Mouse (Mus musculus) lung, adult 2 months (tissue): ENCODE results near the gene Apoa1.

Experiments used
- CTCF ChIP-seq: fragments of 200-500 bp; IDR thresholded peaks from 2 replicates; pipeline ENCODE4 v1.5.1; 2011; ENCODE audit warnings: mild to moderate bottlenecking, low read length, control low read depth; ENCODE audit not compliant: insufficient read depth
- POLR2A ChIP-seq: fragments of 200-500 bp; IDR thresholded peaks from 2 replicates; pipeline ENCODE4 v1.6.1; 2011; ENCODE audit warnings: low read depth, mild to moderate bottlenecking, control low read depth, low read length, borderline replicate concordance; ENCODE audit errors: extremely low read depth

DNA sequence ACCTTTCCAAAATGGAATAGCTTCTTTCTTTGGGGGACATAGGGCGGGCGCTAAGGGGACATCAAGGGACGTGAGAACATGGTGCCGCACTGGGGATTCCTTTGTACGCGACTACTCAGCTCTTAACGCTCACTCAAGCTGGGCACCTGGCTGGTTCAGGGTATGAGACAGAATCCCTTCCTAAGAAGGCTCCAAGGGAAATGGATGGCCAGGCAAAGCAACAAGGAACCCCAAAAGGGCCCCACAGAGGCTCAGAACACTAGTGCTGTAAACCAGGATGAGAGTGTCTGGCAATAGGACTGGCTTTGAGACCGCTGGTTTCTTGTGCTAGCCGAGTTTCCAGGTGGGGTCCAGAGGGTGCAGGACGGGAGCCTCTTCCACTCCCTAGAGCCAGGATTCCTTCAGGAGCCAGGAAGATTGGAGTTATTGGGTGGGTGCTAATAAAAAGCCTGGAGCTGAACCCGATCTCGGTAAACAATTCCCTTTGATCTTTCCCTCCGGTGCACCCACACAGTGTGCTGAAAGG lies 2.1 kb downstream of the Apoa1 start:
- TF ChIP-seq CTCF (no peak), POLR2A (no peak)
